Mouse (Mus musculus): ENCODE results near the gene Fam214a.

Fam214a gene

DNA sequence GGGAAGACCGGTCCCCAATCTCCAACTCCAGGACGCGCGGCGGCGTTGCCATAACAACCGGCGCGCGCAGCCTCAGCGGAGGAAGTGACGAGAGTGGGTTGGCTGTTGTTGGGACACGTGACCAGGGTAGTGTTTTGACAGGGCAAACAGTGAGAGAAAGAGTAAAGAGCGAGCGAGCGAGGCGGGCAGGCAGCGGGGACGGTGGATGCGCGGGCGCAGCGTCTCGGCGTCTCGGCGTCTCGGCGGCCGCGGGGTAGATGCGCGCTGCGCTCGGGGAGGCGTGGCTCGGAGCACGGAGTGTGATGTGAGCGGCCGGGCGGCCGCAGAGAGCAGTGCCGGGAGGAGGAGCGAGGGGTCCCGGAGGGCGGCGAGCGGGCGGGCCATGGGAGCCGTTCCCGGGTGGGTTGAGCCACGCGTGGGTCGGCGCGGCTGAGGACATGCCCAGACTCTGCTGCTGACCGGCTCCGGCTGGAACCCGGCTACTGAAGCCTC, at the start of gene Fam214a:
Gene Fam214a (plus strand): TSS at position 129 of the 492 bp plus-strand sequence.
- DNase-seq (ENCODE audit: extremely low spot score, low spot score): peak; percentile 92

DNA sequence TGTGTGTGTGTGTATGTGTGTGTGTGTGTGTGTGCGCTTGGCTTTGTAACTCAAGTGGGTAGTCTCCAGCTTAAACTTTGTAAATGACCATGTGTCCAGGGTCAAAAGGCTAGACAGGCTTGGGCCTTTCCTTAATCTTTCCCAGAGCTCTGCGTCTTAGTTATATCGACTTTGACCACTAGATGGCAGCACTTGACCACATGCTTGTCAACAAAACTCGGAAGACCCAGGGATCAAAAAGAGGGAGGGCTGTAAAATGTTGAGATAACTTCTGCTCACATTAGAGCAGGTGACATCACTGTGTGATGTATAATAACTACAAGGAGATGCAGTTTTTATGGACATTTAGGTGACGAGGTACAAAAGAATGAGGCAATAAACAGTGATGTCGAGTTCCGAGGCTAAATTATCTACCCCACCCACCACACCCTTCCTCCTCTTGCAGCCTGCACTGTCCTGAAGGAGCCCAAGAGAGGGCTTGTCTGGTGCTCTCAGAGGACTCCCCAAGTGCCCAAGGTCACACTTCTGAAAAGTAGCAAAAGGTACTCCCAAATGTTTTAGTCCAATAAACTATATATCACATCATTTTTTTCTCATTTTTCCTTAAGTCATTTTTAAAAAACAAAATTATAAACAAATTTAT, 47.7 kb upstream of the Fam214a start:
- DNase-seq (ENCODE audit: extremely low spot score, low spot score): peak; percentile 70

DNA sequence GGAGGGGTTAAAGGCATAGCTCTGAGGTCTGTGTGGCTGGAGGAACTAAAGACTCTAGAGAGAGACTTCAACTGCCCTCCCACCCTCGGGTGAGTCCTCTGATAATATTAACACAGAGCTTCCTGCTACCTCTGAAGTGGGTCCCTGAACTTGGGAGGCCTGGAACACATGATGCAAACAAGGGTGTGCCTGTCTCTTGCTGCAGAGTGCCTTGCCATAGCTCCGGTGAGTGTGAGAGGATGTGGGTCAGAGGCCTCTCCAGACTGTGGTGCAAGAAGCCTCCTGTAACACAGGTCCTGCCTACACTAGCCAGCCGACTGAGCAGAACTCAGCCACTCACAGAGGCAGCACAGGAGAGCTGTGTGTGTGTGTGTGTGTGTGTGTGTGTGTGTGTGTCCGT, 45.7 kb upstream of the Fam214a start:
- no peak for DNase-seq (ENCODE audit: extremely low spot score, low spot score)

DNA sequence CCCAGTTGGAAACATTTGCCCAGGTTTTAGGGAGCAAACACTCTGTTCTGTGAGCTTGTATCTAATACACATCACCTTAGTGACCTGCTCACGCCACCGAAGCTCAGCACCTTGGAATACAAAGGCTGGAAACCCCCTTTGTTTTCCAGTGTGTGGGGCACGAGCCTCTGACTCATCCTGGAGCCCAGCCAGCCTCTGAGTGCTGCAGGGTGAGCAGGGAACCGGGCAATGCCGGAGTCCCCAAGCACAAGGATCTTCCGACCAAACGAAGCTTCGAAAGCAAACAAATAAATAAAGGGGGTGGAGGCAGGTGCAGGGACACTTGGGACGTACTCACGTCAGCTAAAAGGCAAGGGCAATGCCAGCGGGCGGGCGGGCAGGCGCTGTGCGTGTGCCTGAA, 43.4 kb upstream of the Fam214a start:
- DNase-seq (ENCODE audit: extremely low spot score, low spot score): no peak

DNA sequence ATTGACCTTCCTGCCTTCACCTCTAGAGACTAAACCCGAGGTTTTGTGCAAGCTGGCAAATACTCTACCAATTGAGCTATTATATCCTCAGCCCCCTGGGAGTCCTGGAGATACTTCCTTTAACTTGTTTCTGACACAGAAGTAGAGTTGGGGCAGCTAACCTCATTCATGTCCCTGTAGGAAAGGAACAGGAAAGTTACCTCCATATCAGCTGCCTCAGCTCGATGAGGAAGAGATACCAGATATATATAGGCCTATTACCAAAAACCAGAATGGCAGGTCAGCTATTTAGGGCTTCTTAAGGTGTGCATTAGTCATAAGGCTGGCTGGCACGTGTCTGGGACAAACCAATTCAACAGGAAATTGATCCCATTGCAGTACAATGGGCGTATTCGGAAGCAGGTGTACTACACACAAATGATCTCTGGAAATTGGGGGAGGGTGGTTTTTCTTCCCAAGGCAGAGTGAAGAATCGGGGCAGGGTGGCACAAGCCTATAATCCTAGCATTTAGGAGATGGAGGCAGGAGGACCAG, 42.4 kb upstream of the Fam214a start:
- DNase-seq (ENCODE audit: extremely low spot score, low spot score): no peak

DNA sequence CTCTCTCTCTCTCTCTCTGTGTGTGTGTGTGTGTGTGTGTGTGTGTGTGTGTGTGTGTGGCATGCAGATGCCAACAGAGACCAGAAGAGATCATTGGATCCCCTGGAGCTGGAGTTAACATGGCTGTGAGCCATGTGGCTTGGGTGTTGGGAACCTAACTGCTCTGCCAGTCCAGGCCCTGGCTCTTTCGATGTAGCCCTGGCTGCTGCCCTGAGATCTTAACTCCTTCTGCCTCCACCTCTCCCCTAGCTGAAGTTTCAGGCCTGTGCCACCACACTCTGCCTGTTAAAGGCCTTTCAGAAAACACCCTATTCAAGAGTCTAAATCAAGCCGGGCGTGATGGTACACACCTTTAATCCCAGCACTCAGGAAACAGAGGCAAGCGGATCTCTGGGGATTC, 41.3 kb upstream of the Fam214a start:
- DNase-seq (ENCODE audit: extremely low spot score, low spot score): no peak

DNA sequence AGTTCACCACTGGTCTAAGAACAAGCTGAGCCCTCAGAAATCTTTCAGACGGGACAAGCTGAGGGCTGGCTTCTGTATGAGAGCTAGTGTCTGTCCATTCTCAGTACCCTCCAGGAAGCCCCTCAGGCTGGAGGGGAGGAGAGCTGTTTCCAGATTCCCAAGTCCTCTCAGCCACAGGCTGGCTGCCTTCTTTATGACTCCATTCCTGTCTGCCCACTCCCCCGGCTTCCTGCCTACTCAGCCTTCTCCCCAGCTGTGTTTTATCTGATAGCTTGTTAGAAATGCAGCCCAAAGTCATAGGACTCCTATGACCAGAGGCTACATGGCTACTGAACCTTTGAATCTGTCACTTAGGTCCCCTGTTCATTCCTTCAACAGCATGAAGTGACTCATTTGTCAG, 40.8 kb upstream of the Fam214a start:
- no peak for DNase-seq (ENCODE audit: extremely low spot score, low spot score)

DNA sequence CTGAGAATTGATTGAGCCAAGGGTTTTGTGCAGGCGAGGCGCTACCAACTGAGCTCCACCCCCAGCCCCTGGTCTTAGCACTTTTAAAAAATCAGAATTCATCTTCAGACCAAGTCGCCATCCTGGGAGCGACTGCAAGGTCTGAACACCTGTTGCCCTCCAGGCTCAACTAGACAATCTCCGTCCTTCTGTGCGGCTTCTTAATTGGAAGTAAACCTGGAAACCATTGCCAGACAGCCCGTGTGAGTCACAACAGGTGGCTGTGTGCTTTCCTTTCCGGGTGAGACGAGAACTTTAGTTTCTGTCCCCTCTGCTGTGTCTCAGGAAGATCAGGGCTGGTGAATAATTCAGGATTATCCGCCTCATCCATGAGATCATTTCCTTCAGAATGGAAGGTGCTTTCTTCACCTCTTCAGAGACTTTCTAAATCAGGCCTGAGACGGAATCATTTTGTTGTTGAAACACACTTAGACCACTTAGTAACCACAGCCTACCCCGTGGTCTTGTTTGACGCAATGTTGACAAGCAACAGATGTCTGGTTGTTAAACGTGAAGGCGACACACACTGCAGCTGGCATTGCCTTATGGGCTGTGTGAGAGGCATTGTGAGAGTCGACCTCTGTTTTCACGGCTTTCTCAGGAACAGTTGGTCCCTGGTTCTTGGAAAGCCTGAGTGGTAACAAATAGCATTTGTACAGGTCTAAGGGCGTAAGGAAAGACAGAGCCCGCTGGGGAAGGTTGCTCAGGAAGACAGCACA, 39.9 kb upstream of the Fam214a start:
- no peak for DNase-seq (ENCODE audit: extremely low spot score, low spot score)

DNA sequence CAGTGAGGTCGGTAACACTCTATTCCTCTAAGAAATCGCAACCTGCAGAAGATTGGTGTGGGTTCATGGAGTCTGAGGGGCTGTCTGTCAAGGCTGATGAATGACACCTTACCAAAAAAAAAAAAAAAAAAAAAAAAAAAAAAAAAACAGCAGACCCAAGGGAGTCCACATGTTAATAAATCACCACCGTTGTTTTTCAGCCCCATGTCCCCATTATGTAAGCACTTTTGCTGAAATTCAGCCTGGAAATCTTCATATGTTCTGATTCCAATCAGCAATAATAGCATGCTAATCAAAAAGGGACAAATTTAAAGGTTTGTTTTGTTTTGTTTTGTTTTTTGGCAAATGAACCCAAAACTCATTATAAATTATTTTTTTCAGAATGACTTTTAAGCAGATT, 37.1 kb upstream of the Fam214a start:
- DNase-seq (ENCODE audit: extremely low spot score, low spot score): no peak

DNA sequence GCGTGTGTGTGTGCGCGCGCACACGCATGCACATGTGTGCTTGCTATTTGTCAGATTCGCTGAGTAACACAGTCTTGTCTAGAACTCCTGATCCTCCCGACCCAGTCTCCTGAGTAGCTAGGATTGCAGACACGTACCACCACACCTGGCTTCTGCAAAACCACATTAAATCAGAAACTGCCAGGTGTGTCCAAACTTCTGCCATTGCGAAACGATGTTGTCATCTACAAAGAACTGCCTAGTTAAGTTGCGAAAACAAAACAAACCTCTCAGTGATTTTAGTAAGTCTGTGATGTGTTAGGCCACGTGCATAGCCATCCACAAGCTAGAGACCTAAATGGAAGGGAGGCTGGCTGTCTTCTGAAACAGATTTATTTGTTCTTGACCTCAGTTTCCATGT, 32.2 kb upstream of the Fam214a start:
- DNase-seq (ENCODE audit: extremely low spot score, low spot score): no peak

DNA sequence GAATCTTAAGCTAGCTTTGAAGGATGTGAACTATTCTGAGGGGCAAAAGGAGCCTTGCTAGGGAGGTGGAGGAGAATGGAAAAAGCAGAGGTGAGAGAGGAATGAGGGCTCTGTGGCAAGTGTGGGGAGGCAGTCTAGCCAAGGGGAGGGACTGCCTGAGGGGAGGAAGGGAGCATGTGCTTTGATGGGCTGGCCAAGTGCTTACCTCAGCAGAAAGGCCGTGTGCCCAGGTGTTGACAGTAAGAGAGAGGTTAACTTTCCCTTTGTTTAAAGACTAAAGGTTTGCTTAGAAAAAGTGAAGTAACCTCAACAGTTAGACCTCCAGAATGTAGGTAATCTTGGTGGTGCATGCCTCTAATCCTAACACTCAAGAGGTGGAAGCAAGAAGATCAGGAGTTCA, 31.3 kb upstream of the Fam214a start:
- DNase-seq (ENCODE audit: extremely low spot score, low spot score): no peak

DNA sequence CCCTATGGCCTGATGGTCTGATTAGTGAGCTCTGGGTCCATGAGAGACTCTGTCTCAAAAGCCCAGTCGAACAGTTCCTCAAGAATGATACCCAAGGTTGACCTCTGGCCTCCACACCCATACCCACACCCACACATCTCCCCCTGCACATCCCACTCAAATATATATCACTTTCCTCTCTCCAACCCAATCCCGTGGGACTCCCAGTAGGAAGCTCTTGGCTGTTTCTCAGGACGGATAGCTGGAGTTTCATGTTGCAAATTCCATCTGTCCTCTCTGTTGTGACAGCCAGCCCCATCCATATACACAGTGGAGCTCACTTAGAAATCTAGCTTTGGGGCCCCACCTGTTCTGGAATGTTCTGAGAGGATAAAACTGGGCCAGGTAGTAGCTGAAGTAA, 29.8 kb upstream of the Fam214a start:
- no peak for DNase-seq (ENCODE audit: extremely low spot score, low spot score)

DNA sequence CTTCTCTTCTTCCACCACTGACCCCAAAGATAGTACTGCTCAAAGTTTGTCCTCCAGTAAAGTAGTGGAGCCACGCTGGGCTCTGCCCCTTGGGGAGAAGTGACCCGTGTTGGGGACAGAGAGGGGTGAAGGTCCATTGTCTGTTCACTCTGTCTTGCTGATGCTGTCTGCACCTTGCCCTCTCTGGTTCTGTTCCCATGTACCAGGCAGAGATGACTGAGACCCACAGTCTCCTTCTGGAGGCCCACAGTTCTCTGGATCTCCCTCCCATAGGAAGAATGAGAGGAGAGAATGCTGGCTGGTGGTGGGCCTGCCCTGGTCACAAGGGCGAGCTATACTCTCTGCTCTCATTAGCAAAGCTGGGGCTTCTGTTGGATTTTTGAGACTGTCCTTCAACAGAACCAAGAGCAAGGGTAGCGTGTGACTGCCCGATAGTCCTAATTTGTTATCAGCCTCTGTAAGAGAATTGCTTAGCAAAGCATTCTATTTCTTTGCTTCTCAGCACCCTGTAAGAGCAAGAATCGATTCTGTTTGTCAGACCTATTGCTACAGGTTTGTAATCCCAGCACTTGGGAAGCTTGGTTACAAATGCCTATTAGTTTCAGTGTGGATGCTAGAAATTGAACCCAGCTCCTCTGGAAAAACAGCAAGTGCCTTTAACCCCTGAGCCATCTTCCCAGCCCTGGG, 29.2 kb upstream of the Fam214a start:
- DNase-seq (ENCODE audit: extremely low spot score, low spot score): no peak

DNA sequence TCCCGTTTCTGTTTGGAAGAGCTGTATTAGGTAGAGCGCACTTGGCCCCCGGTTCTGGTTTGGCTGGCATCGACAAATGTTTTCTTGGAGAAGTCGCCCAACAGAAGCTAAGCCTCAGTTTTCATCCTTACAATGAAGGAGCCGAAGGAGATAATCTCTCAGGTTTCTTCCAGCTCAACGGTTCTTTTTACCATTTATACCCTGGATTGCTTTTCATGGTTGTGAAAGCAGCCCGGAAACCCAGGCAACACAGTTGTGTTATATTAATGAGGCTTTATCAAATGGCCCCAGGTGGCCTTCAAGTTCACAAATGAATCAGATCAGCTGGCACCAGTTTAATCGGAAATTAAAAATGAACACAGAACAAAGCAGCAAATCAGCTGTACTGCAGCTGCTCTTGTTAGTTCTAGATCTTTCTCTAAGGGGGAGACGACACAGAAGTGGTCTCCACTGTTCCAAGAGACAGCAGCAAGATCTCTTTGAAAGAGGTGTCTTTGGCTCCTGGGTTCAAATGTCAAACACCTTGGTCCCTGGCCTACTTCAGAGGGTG, 27.4 kb upstream of the Fam214a start:
- no peak for DNase-seq (ENCODE audit: extremely low spot score, low spot score)

DNA sequence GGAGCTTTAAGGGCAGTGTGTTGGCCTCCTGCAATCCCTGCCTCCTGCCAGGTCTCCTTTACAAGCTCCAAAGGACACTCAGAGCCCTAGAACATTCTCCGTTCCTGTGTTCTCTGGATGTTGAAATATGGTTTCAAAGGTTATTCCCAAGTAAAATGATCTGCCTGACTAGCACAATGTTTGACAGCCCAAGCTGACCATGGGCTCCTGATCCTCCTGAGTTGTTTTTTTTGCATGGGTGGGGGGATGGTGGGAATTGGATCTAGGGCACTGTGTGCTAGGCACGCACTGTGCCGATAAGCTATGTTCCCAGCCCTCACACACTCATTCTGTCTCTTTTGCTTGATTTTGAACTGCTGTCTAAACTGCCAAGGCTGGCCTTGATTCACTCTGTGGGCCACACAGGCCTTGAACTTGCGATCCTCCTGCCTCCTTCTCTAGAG, 22.7 kb upstream of the Fam214a start:
- no peak for DNase-seq (ENCODE audit: extremely low spot score, low spot score)

DNA sequence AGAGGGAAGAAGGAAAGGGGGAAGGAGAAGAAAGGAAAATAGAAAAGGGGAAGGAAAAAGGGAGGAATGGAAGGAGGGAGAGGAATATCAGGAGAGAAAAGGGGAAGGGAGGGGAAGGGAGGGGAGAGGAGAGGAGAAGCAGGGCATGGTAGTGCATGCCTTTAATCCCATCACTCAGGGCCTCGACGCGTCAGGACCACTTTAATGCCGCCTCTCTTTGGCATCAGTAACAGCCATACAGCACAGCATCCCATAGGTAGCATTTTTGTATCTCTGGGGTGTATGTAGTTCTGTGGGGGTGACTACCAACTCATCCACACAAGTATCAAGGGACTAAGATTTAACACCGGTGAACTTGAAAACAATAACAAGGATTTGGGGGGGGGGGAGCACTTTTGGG, 22.0 kb upstream of the Fam214a start:
- no peak for DNase-seq (ENCODE audit: extremely low spot score, low spot score)

DNA sequence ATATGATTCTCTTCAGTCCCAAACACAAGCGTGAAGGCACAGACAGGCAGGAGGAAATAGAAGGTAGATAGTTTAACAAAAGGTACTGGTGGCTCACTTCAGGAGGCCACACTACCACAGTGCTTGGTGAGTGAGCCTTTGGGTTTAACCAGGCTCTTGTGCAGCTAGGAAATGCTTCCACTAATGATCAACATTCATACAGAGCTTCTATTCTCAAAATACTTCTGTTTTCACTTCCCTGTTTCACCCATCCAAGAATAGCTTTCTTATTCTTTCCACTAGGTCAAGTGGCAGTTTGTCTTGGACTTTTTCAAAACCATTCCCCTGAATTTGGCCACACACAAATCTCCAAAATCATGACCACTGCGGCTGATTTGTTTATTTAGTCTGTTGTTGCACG, 17.4 kb upstream of the Fam214a start:
- DNase-seq (ENCODE audit: extremely low spot score, low spot score): no peak

DNA sequence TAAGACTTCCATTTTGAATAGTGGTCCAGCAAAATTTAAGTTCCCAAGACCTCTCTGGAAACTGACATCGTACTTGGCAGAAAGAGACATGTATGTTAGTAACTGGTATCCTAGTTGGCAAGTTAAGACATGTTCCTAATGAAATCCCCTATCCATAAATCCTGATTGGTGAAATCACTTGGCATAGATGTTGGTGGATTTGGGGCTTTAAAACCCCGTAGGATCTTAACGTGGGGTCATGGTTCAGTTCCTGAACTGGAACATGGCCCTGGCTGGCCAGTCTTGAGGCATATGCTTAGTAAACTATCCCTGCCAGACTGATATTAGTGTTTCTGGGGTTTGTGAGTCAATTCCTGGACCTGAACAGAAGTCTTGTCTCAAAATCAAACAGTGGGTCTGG, 14.9 kb upstream of the Fam214a start:
- DNase-seq (ENCODE audit: extremely low spot score, low spot score): no peak

DNA sequence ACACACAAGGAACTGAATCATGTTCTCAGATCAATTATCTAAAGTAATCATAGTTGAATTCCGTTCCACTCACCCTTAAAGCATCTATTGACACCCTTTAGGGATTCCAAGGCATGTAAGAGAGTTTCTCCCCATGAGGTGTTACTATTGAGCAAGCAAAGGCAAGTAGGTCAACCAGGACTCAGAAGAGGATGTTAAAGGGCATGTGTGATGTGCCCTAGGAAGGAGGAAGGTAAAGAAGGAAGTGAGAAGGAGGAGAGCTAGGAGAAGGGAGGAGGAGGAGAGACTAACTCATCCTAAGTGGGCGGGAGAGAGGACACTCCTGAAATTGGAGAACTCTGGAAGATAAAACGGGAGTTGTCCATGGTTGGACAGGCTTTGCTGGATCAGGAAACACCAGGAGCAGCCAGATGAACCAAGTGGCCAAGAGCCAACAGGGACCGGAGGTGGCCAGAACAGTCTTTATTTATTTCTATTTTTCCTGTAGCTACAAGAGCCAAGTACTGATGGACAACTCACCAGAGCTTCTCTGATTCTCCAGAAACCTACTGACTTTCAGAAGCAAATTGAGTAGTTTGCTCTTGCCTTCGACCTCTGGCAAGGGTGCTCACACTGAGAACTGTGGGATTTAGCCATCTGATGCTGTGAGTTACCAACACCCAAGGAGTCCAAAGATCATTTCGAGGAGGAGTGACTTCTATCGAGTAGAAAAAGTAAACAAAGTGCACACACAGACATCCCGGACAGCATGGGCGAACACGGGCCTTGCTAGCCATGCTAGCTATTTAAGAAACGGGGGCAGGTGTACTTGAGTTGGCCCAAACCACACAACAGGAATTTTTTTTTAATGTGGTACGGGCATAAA, 13.8 kb upstream of the Fam214a start:
- DNase-seq (ENCODE audit: extremely low spot score, low spot score): no peak

DNA sequence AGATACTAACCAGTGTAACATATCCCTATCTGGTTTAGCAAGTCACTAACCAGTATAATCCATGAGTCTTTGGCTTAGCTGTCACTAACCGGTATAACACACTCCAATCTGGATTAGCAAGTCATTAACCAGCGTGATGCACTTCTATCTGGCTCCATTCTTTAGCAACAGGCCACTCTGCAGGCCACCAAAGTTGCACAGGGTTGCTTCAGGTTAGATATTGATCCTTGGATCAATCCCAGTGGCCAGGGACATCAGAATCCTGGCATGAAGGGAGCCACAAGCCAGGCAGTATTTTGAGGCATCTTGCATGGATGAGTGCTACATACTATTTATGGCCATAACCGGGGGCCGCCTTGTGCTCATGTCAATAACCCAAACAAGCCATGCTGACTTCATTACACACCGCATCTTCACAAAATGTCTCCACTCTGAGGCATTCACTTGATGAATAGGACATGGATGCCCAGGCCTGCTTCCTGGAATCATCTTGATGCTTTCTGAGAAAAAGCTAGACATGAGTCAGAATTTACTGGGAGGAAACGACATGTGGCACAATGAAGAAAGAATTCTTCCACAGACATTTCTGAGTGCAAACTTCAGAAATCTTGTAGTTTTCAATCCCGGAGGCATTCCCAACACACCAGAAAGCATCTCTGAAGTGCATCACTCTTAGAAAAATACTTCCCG, 5.8 kb upstream of the Fam214a start:
- DNase-seq (ENCODE audit: extremely low spot score, low spot score): no peak

All from neural tube, embryonic 10.5 days (tissue).